Mouse (Mus musculus) liver, adult 2 months (tissue): ENCODE data around the gene Bcar3.

ENCODE experiments used
- CTCF ChIP-seq: fragments of 200-500 bp; IDR thresholded peaks from 2 replicates; pipeline ENCODE4 v1.5.1; 2011; ENCODE audit warnings: low read depth, low read length, control low read depth
- POLR2A ChIP-seq: fragments of 200-500 bp; IDR thresholded peaks from 2 replicates; pipeline ENCODE4 v1.6.1; 2011; ENCODE audit warnings: low read length, control low read depth; ENCODE audit not compliant: insufficient read depth; ENCODE audit errors: extremely low read depth

DNA sequence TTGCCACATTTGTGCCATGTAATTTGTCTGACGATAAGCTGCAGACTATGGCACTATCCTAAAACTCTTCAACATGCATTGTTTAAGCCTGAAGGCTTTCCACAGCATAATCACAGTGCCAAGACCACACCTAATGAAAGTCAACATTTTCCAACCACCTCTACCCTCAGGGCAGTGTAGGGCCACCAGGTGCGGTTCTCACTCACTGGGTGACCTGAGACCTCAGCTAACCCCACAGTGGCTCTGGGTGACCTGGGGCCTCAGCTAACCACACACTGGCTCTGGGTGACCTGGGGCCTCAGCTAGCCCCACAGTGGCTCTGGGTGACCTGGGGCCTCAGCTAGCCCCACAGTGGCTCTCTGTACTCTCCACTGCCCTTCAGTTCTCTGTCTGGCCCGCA is 30.6 kb downstream of the Bcar3 start:
- no peak for TF ChIP-seq CTCF
- no peak for TF ChIP-seq POLR2A
